Mouse (Mus musculus): Measurements from ENCODE around the gene Spg20.

Gene Spg20

GRCm38 (mm10) chr3:55111935-55112709 lies at the start of gene Spg20:
Gene Spg20, plus strand, starts transcription at chr3:55112108.
- DNase-seq (ENCODE audit: low spot score): peak; percentile 96

- DNase-seq (ENCODE audit: low spot score): no peak
These were observed 49.3 kb upstream of the Spg20 start for GRCm38 (mm10) chr3:55062653-55063052.

DNA sequence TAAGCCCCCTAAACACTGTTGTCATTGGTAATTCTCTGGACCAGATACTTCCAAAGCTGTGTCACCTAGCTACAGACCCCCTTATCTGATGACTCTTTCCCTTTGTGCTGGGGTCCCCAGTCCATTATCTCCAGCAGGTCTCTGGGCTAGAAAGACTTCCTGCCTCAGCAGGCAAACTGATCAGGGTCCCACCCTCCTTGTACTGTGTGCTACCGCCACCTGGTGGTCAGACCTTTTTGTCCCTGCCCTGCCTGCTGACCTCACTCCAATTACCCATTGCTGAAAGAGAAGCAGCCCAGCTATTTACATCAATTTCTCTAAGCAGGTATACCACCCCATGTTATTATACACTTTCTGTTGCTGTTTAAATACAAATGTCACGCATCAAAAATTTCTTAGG lies 47.5 kb upstream of the Spg20 start:
- DNase-seq (ENCODE audit: low spot score): peak; percentile 63

GRCm38 (mm10) chr3:55065738-55066665 lies 45.9 kb upstream of the Spg20 start:
- DNase-seq (ENCODE audit: low spot score): no peak

- DNase-seq (ENCODE audit: low spot score): no peak
These were observed 45.3 kb upstream of the Spg20 start for GRCm38 (mm10) chr3:55066666-55067023.

GRCm38 (mm10) chr3:55067791-55068434 lies 44.0 kb upstream of the Spg20 start:
- DNase-seq (ENCODE audit: low spot score): no peak

DNA sequence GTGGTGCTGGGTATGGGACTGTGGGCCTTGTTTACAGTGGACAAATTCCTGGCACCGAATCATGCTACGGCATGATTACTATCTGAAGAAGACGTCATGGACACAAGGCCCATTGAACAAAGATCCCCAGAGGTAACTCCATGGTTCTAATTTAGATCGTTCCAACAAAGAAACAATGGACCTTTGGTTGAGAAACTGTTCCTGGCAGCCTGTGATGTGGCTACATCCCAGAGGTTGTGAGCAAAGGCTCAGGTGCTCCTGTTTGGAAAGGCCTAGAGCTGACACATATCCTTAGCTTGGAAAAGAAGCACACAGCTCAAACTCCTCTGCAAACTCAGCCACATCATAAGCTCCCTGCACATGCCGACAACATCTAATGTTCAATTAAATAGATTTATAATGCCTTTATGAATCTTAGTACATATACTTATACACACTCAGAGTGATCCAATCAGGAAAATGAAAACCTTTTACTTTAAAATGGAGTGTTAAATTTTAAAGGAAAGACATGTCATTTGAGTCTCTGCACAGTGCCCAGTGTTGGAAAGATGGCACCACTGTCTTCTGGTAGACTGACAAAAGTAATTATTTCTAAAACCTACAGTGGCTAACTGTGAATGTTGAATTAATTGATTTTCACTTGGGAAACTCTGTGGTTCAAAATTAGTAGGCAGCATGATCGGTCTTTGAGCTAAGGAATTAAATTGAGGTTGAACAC lies 37.2 kb upstream of the Spg20 start:
- no peak for DNase-seq (ENCODE audit: low spot score)

GRCm38 (mm10) chr3:55075294-55075648 lies 36.6 kb upstream of the Spg20 start:
- DNase-seq (ENCODE audit: low spot score): no peak

- no peak for DNase-seq (ENCODE audit: low spot score)
These were observed 33.7 kb upstream of the Spg20 start for GRCm38 (mm10) chr3:55078233-55078632.

- DNase-seq (ENCODE audit: low spot score): no peak
These were observed 32.3 kb upstream of the Spg20 start for GRCm38 (mm10) chr3:55079619-55080018.

GRCm38 (mm10) chr3:55080055-55080454 lies 31.9 kb upstream of the Spg20 start:
- peak; percentile 77 for DNase-seq (ENCODE audit: low spot score)

GRCm38 (mm10) chr3:55084781-55085180 lies 27.1 kb upstream of the Spg20 start:
- DNase-seq (ENCODE audit: low spot score): no peak

DNA sequence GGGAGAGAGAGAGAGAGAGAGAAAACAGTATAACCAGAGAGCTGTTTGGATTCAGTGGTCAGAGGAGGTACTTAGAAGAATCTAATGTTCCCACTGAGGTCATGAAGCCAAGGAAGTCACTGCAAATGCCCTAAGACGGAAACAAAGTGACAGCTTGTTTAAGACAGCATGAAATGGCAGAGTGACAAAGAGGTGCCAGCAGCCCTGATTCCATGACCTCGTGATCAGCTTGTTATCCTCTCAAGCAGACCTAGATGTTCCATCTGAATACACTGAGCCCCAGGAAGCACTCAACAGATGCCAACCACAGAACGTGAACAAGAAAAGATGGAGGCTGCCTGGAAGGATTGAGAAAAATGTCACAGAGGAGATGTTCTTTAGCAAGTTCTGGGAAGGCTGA lies 26.2 kb upstream of the Spg20 start:
- no peak for DNase-seq (ENCODE audit: low spot score)

GRCm38 (mm10) chr3:55086948-55087347 lies 25.0 kb upstream of the Spg20 start:
- no peak for DNase-seq (ENCODE audit: low spot score)

DNA sequence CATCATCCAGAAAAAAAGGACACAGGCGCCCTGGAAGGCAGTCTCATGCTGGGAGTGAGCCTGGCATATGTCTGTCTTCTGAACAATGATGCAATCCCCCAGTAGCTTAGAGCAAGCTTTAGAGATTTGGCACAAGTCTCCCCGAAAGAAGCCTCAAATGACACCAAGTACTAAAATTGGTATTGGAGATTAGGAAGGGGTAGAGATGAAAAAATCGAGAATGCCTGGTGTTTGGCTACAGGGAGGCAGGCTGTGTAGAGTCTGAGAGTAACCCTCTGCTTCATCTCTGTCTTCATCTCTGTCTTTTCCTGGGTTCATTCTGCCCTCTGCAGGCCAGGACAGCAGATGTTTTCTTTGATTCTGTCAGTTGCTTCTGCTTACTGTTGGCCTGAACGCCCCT lies 24.5 kb upstream of the Spg20 start:
- no peak for DNase-seq (ENCODE audit: low spot score)

DNA sequence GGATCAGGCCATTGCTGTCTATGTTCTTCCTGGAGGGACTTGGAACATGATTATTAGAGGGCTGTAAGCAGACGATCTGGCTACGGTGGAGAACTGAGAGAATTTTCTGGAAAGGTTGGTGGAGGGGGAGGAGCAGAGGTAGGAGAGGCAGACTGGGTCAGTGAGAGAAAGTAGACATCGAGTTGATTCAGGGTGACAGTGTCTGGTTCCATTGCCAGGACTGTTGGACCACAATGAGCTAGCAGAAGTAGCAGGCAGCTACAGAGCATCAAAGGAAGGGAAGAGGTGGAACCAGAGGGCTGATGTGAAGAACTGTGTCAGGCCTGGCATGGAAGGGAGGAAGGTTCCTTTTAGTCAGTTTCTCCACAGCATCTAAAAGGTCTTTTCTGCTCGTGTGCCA lies 23.5 kb upstream of the Spg20 start:
- no peak for DNase-seq (ENCODE audit: low spot score)

- DNase-seq (ENCODE audit: low spot score): no peak
These were observed 23.1 kb upstream of the Spg20 start for GRCm38 (mm10) chr3:55088843-55089242.

DNA sequence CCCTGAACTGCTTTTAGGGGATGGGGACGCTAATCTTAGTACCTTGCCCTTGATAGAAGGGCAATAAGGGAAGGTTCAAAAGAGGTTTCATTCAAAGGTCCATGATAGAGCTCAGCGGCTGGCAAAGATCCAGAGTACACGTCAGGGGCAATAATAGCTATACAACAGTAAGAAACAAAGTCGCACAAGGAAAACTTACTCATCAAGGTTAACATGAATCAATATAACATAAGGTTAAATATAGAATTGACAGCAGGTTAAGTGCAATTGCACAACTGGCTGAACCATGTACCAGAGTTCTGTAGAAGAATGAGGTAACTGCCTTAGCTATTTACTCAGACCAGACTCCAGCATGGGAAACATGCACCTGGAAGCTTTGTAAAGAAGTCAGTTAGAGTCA lies 22.6 kb upstream of the Spg20 start:
- DNase-seq (ENCODE audit: low spot score): no peak

DNA sequence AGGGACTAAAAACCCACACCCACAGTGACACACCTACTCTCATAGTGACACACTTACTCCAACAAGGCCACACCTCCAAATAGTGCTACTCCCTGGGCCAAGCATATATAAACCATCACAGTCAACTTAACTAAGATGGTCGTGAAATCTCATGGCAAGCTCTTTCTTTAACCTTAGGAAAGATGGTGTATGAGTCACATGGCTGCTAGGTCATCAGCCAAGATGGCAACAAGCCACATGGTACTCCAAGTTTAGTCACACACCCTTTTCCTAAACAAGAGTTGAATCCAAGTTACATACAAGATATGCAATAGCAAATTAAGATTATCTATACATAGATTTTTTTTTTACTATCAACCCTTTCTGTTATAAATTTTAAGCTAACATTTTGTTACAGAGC lies 18.7 kb upstream of the Spg20 start:
- DNase-seq (ENCODE audit: low spot score): no peak

GRCm38 (mm10) chr3:55095968-55096654 lies 15.8 kb upstream of the Spg20 start:
- no peak for DNase-seq (ENCODE audit: low spot score)

- no peak for DNase-seq (ENCODE audit: low spot score)
These were observed 15.3 kb upstream of the Spg20 start for GRCm38 (mm10) chr3:55096655-55097005.

GRCm38 (mm10) chr3:55097186-55097585 lies 14.7 kb upstream of the Spg20 start:
- no peak for DNase-seq (ENCODE audit: low spot score)
